Mouse (Mus musculus): ENCODE results near the gene Nras.

DNA sequence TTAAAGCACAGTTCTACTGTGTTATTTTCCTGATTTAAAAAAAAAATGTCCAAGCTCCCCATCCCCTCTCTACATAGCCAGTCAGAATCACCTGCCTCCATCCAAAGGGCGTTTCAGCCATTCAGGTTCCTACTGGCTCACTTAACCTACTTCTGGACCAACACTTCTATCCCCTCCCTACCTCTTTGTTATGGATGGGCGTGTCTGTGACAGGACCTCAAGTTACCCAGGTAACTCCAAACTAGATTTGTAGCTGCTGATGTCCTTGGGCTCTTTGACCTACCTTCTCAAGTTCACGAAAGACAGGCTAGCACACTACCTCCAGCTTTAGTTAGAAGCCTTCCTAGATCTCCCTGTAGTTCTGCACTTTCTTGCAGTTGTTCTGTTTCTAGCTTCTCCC lies 27.9 kb downstream of the Nras start:
- TF ChIP-seq POLR2A (IDR thresholded peaks at IDR 0.05; ENCODE audit: insufficient read depth, low read depth, low read length) (no peak), EP300 (IDR thresholded peaks at IDR 0.05; ENCODE audit: insufficient read depth, low read depth, low read length) (no peak), CTCF (IDR thresholded peaks at IDR 0.05) (no peak)
